Mouse (Mus musculus): ENCODE measurements around the gene Usp7. TPM values are rescaled to one million over a fixed set of nuclear protein-coding genes. Genes with fewer than 3 reads are reported as not detected.
A peak's percentile ranks its signal among the peaks of the same experiment; 100 is the strongest.

The Usp7 gene
- polyA plus RNA-seq, 1 experiment from 2014 or later: 15.7 TPM

DNA sequence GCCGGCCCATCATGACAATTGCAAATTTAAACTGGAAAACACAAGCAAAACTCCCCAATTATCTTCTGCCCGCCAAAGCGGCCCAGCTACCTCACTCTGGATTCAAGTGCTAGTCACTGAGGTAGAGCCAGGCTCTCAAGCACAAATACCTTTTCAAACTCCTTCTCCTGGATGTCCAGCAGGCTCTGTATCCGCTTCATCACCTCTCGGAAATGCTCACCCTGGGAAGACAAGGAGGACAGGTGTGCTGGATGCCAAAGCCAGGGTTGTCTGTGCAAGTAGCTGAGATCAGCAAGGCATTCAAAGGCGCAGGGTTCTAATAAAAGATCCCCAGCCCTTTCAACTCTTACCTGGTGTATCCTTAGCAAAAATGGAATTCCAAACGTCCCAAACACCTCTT, 100.9 kb downstream of the Usp7 start:
- Histone ChIP-seq H3K4me1 (replicated peaks; ENCODE audit: control insufficient read depth, insufficient read depth) (no peaks in the 10 kb centered on the region), H3K27me3 (ENCODE audit: control insufficient read depth, insufficient read depth, low read length) (no peaks in the 10 kb centered on the region), H3K4me2 (replicated peaks; ENCODE audit: low read depth) (no peak overlapping the region), H3K9me3 (ENCODE audit: control insufficient read depth, low read length) (no peaks in the 10 kb centered on the region), H3K27ac (replicated peaks) (no peak overlapping the region), H3K36me3 (ENCODE audit: control insufficient read depth, insufficient read depth, low read length) (peaks cover 36% of the 10 kb centered on the region), H3K4me3 (ENCODE audit: low read depth, low read length) (no peak overlapping the region), H3K9ac (ENCODE audit: low read length) (no peak overlapping the region)
- TF ChIP-seq CTCF (IDR thresholded peaks at IDR 0.05; ENCODE audit: low read depth): no peak
- TF ChIP-seq EP300 (optimal IDR thresholded peaks at IDR 0.05): no peak
- DNase-seq (ENCODE audit: low spot score) (no peak), ATAC-seq (ENCODE audit: low FRiP score, low TSS enrichment) (no peak)
- WGBS: 87% methylated on average over 7 of the region's 7 CpGs

DNA sequence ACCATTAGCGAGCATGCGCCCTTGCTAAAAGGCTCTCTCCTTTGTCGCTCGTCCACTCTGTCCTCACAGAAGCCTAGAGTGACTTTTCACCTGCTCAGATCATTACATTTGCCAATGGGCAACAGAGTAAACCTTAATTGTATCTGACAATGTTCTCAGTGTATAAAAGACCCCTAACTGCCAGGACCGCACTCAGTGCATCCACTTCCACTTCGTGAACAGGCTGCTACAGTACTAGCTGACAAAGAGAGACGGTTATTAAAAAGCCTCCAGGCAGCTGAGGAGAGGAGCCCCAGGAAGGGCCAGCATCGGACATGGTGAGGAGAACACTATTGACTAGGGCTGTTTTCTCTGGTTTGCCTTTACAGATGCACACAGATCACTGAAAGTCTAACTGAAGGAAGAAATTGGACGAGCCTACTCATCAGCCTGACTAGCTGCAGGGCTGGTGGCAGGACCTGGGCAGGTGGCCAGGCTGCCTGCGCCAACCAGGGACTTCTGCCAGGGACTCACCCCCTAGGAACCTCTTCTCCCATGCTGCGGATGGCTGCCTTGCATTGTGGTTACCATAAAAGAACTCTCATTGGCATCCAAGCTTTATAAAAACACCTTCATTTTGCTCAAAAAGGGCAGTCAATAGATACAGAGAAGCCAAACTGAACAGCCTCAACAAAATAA, 102.0 kb downstream of the Usp7 start:
- TF ChIP-seq CTCF (IDR thresholded peaks at IDR 0.05; ENCODE audit: low read depth) (no peak), EP300 (optimal IDR thresholded peaks at IDR 0.05) (no peak)
- Histone ChIP-seq H3K27me3 (ENCODE audit: control insufficient read depth, insufficient read depth, low read length) (no peaks in the 10 kb centered on the region), H3K4me3 (ENCODE audit: low read depth, low read length) (no peak overlapping the region), H3K9ac (ENCODE audit: low read length) (no peak overlapping the region), H3K27ac (replicated peaks) (no peak overlapping the region), H3K4me1 (replicated peaks; ENCODE audit: control insufficient read depth, insufficient read depth) (no peaks in the 10 kb centered on the region), H3K4me2 (replicated peaks; ENCODE audit: low read depth) (no peak overlapping the region), H3K9me3 (ENCODE audit: control insufficient read depth, low read length) (no peaks in the 10 kb centered on the region), H3K36me3 (ENCODE audit: control insufficient read depth, insufficient read depth, low read length) (peaks cover 31% of the 10 kb centered on the region)
- 87% methylated on average over 11 of the region's 11 CpGs for WGBS
- no peak for DNase-seq (ENCODE audit: low spot score)
- ATAC-seq (ENCODE audit: low FRiP score, low TSS enrichment): no peak

DNA sequence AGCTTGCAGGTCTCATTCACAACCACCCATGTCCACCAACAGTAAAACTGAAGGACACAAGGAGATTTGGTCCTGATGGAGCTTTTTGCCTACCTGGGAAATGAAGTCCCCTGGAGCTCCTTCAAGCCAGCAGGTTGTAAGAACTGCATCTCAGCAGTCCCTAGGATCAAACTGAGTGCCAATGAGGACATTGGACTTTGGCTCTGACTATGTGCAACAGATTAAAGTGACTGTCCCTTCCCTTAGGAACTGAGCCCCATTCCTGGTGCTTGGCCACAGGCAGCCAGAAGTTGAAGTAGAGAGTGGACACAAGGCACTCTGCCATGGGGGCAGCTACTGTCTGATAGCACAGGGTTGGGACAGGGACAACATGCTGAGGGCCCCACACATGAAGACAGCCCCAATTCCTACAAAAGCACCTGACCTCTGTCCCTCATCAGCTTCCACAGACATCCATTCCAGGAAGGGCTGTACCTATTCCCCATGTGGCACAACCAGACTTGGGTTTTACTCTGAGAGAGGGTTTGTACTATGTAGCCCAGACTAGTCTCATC, 104.5 kb downstream of the Usp7 start:
- no peak for DNase-seq (ENCODE audit: low spot score)
- H3K36me3 ChIP-seq (ENCODE audit: control insufficient read depth, insufficient read depth, low read length): peaks cover 17% of the 10 kb centered on the region
- no peak for ATAC-seq (ENCODE audit: low FRiP score, low TSS enrichment)
- TF ChIP-seq EP300 (optimal IDR thresholded peaks at IDR 0.05) (no peak), CTCF (IDR thresholded peaks at IDR 0.05; ENCODE audit: low read depth) (no peak)
- H3K27ac ChIP-seq (replicated peaks): 0 out of 2 replicates have a peak overlapping the region, but pooled peaks have one; percentile 13
- no peak overlapping the region for H3K4me2 ChIP-seq (replicated peaks; ENCODE audit: low read depth)
- no peak overlapping the region for H3K9ac ChIP-seq (ENCODE audit: low read length)
- H3K4me1 ChIP-seq (replicated peaks; ENCODE audit: control insufficient read depth, insufficient read depth): no peaks in the 10 kb centered on the region
- H3K4me3 ChIP-seq (ENCODE audit: low read depth, low read length): no peak overlapping the region
- no peaks in the 10 kb centered on the region for H3K9me3 ChIP-seq (ENCODE audit: control insufficient read depth, low read length)
- H3K27me3 ChIP-seq (ENCODE audit: control insufficient read depth, insufficient read depth, low read length): no peaks in the 10 kb centered on the region

DNA sequence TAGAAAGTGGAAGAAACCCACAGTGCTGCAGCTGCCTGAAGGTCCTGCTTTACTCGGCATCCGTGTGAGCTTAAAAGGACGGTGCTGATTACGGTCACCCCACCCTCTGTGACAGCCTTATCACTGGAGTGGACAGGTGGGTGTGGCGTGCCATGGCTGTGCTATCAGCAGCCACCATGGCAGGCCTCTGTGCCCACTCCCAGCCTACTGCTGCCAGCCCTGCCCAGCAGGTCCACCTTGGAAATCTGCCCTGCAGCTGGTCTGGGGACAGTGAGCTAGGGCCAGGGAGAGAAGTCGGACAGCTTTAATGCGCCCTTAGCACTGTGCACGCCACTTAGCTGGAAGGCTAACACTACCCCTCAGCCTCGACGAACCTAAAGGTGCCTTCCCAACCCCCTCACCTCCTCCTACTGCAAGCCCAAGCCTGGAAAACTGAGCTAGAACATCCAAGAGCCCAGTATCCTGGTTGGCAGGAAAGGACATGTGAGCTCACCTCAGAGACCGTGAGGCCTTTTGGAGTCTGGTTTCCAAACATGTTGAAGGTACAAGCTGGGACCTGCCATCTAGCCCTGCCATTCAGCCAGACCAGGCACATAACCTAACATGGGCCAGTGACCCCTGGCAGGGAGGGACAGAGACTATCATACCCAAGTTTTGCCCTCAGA, 105.1 kb downstream of the Usp7 start:
- 58% methylated on average over 11 of the region's 11 CpGs for WGBS
- no peaks in the 10 kb centered on the region for H3K4me1 ChIP-seq (replicated peaks; ENCODE audit: control insufficient read depth, insufficient read depth)
- no peaks in the 10 kb centered on the region for H3K27me3 ChIP-seq (ENCODE audit: control insufficient read depth, insufficient read depth, low read length)
- peaks cover 15% of the 10 kb centered on the region for H3K36me3 ChIP-seq (ENCODE audit: control insufficient read depth, insufficient read depth, low read length)
- H3K4me2 ChIP-seq (replicated peaks; ENCODE audit: low read depth): no peak overlapping the region
- ATAC-seq (ENCODE audit: low FRiP score, low TSS enrichment) (peak; percentile 72), DNase-seq (ENCODE audit: low spot score) (peak; percentile 57)
- peak overlapping the region; percentile 18 for H3K27ac ChIP-seq (replicated peaks)
- no peak overlapping the region; the same call in 1 of the 2 replicates for H3K9ac ChIP-seq (ENCODE audit: low read length)
- no peaks in the 10 kb centered on the region for H3K9me3 ChIP-seq (ENCODE audit: control insufficient read depth, low read length)
- TF ChIP-seq EP300 (optimal IDR thresholded peaks at IDR 0.05): no peak
- TF ChIP-seq CTCF (IDR thresholded peaks at IDR 0.05; ENCODE audit: low read depth): no peak
- no peak overlapping the region for H3K4me3 ChIP-seq (ENCODE audit: low read depth, low read length)

DNA sequence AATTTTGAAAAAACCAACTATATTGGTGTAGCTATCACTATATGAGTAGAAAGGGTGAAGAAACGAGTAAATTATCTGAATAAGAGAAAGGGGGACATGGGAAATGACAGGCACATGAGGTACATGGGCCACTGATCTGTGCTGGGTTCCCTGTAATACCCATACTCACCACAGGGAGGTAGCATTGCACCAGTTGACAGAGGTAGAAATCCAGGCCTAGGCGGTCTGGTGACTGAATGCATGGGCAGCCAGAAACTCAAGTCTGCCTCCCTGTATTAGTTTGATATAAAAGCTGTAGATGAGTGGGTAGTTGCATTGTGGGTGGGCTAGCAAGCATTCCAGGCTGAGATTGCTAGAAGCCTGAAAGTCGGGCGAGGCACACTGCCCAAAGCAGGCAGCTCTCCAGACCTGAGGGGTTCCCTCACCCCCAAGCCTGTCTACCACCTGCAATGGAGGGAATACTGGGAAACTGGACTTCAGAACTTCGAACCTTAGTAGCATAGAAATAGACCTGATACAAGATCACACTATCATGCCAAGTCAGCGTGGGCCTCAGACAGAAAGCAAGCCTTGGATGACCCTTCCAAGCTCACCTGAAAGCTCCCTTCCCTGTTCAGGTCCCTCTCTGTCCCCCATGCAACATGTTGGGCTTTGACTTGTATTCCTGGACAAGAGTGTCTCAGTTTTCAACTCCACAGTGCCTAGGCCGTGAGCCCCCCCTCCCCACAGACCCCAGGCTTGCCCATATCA, 105.8 kb downstream of the Usp7 start:
- WGBS: 60% methylated on average over 7 of the region's 7 CpGs
- peak overlapping the region; percentile 18; the same call in 1 of the 2 replicates for H3K27ac ChIP-seq (replicated peaks)
- peak; percentile 71 for ATAC-seq (ENCODE audit: low FRiP score, low TSS enrichment)
- H3K4me2 ChIP-seq (replicated peaks; ENCODE audit: low read depth): no peak overlapping the region
- peaks cover 9% of the 10 kb centered on the region; the same call in 1 of the 2 replicates for H3K36me3 ChIP-seq (ENCODE audit: control insufficient read depth, insufficient read depth, low read length)
- H3K4me3 ChIP-seq (ENCODE audit: low read depth, low read length): no peak overlapping the region
- no peaks in the 10 kb centered on the region for H3K4me1 ChIP-seq (replicated peaks; ENCODE audit: control insufficient read depth, insufficient read depth)
- no peak overlapping the region; the same call in 1 of the 2 replicates for H3K9ac ChIP-seq (ENCODE audit: low read length)
- H3K27me3 ChIP-seq (ENCODE audit: control insufficient read depth, insufficient read depth, low read length): no peaks in the 10 kb centered on the region
- TF ChIP-seq CTCF (IDR thresholded peaks at IDR 0.05; ENCODE audit: low read depth): peak; percentile 95
- TF ChIP-seq EP300 (optimal IDR thresholded peaks at IDR 0.05): no peak
- peak; percentile 77 for DNase-seq (ENCODE audit: low spot score)
- H3K9me3 ChIP-seq (ENCODE audit: control insufficient read depth, low read length): no peaks in the 10 kb centered on the region
